Mouse (Mus musculus) neural tube, embryonic 15.5 days (tissue): ENCODE results near the gene Cdc34. TPM values are rescaled to one million over a fixed set of nuclear protein-coding genes. Genes with fewer than 3 reads are reported as not detected.
"Not testable (repeated sequence)": the region's sequence is repeated elsewhere in the genome, so short reads cannot be mapped to it uniquely, and the experiment has no call there.

Experiments used
- ATAC-seq: fragments of 200-750 bp; cut with Nextera tagmentation; 2 replicates; pipeline ENCODE4 v1.8.0; 2017; ENCODE audit warnings: mild to moderate bottlenecking, moderate TSS enrichment, moderate library complexity; ENCODE audit not compliant: low FRiP score
- H3K27ac ChIP-seq: fragments of 300-500 bp; sonication (generic); replicated peaks from 2 replicates; pipeline ENCODE4 v1.5.1; 2015; ENCODE audit warnings: mild to moderate bottlenecking, inconsistent platforms
- H3K27me3 ChIP-seq: fragments of 300-500 bp; sonication (generic); replicated peaks from 2 replicates; pipeline ENCODE4 v1.6.1; 2015; ENCODE audit warnings: inconsistent platforms
- H3K36me3 ChIP-seq: fragments of 300-500 bp; sonication (generic); 2 replicates; pipeline ENCODE4 v1.6.1; 2015; ENCODE audit warnings: inconsistent platforms
- H3K4me1 ChIP-seq: fragments of 300-500 bp; sonication (generic); 2 replicates; pipeline ENCODE4 v1.6.1; 2015; ENCODE audit warnings: inconsistent platforms
- H3K4me2 ChIP-seq: fragments of 300-500 bp; sonication (generic); 2 replicates; pipeline ENCODE4 v1.6.1; 2015; ENCODE audit warnings: inconsistent platforms, mild to moderate bottlenecking, moderate library complexity
- H3K4me3 ChIP-seq: fragments of 300-500 bp; sonication (generic); replicated peaks from 2 replicates; pipeline ENCODE4 v1.5.1; 2015; ENCODE audit warnings: mild to moderate bottlenecking, inconsistent platforms
- H3K9ac ChIP-seq: fragments of 300-500 bp; sonication (generic); replicated peaks from 2 replicates; pipeline ENCODE4 v1.6.1; 2015; ENCODE audit warnings: mild to moderate bottlenecking, inconsistent platforms
- H3K9me3 ChIP-seq: fragments of 300-500 bp; sonication (generic); replicated peaks from 2 replicates; pipeline ENCODE4 v1.6.1; 2016; ENCODE audit warnings: inconsistent platforms
- WGBS: fragments of 180-500 bp; shearing (Covaris S2); methylation state at CpG from one replicate; pipeline ENCODE4 v1.1.7; 2015; ENCODE audit warnings: mixed read lengths; 5-methylcytosine and 5-hydroxymethylcytosine counted together
- polyA plus RNA-seq: library from polyadenylated mRNA; unstranded; fragments of >200 nt; fragmentation: Nextera tagmentation; extraction: Ambion mirVana; gene quantifications from 2 replicates; pipeline ENCODE4 v1.2.1, GENCODE M21; 2015

Cdc34 gene
- polyA plus RNA-seq, 1 experiment from 2014 or later = 83.0 TPM

DNA sequence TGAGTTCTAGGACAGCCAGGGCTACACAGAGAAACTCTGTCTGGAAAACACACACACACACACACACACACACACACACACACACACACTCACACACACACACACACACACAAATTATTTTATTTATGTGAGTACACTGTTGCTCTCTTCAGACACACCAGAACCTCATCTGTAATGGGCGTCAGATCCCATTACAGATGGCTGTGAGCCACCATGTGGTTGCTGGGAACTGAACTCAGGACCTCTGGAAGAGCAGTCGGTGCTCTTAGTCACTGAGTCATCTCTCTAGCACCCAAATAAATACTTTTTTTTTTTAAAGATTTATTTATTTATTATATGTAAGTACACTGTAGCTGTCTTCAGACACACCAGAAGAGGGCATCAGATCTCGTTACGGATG lies 21.0 kb downstream of the Cdc34 start:
- not testable (repeated sequence) for H3K27ac ChIP-seq, H3K4me2 ChIP-seq, H3K4me3 ChIP-seq, H3K9ac ChIP-seq, H3K9me3 ChIP-seq, H3K36me3 ChIP-seq, ATAC-seq, H3K27me3 ChIP-seq
- WGBS = 86% methylated on average over 4 of the region's 4 CpGs
- H3K4me1 ChIP-seq = peaks cover 35% of the 10 kb centered on the region

DNA sequence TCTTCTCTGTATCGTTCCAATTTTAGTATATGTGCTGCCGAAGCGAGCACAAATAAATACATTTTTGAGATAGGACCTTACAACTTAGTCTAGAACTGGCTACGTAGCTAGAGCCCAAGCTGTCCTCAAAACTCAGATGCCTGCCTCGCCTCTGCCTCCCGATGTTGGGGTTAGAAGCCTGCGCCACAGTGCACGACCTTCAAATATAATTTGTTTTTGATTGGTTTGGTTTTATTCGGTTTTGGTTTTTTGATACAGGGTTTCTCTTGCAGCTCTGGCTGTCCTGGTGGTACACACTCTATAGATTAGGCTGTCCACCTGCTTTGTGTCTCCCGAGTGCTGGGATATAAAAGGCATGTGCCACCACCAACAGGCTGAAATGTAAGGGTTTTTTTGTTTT lies 21.5 kb downstream of the Cdc34 start:
- WGBS = 77% methylated on average over 10 of the region's 10 CpGs

DNA sequence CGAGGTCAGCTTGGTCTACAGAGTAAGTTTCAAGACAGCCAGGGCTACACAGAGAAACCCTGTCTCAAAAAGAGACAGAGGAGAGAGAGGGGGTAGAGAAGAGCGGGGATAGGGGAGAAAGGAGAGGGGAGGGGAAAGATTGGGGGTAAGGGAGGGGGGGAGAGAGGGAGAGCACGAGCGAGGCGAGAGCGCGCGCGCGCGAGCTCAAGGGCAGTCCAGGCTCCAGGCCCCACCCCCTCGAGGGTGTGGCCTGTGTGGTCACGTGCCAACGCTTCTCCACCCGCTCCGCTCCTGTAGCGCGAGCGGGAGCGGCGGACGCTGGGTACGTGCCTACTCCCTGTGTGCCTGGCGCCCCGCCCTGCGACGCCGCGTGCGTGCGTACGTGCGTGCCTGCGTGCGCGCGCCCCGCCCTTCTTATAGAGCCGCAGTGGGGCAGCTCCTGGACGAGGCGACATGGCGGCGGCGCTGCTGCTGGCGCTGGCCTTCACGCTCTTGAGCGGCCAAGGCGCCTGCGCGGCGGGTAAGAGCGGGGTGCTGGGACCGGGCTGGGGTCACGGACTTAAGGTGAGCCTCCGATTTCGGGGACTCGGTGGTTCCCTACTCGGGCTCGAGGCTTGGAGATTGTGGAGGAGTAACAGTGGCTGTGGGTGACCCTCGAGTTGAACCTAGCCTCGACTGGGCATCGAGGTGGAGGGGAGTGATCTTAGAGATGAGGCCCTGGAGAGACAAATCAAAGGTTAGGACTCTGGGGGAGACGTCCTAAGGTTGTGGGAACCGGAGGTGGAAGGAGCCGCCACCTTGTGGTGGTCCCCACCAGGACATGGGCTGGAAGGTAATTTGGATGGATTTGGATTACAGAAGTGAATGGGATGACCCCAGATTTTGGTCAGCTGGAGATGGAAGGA lies 22.3 kb downstream of the Cdc34 start, which contains the start of gene Bsg:
Gene Bsg (plus strand): TSS at position 427 of the 905 bp plus-strand sequence.
- ATAC-seq = peak; percentile 95
- Histone ChIP-seq H3K36me3 (peaks cover 6% of the 10 kb centered on the region; the same call in 1 of the 2 replicates), H3K27me3 (no peaks in the 10 kb centered on the region), H3K9ac (peak within 1 kb of the TSS; percentile 85), H3K27ac (peak within 1 kb of the TSS; percentile 90), H3K4me1 (peaks cover 48% of the 10 kb centered on the region), H3K9me3 (no peaks in the 10 kb centered on the region), H3K4me2 (peak within 1 kb of the TSS; percentile 85), H3K4me3 (peak within 1 kb of the TSS; percentile 72)
- under 1% methylated on average over 60 of the region's 65 CpGs for WGBS

More for the DNA sequence above, 21.5 kb downstream of the Cdc34 start:
- H3K9me3 ChIP-seq = no peaks in the 10 kb centered on the region
- H3K4me1 ChIP-seq = peaks cover 40% of the 10 kb centered on the region
- H3K9ac ChIP-seq = peak overlapping the region; percentile 85
- peak overlapping the region; percentile 77 for H3K27ac ChIP-seq
- peak overlapping the region; percentile 72 for H3K4me3 ChIP-seq
- no peak for ATAC-seq
- H3K36me3 ChIP-seq = no peaks in the 10 kb centered on the region
- no peaks in the 10 kb centered on the region for H3K27me3 ChIP-seq
- H3K4me2 ChIP-seq = peak overlapping the region; percentile 85

DNA sequence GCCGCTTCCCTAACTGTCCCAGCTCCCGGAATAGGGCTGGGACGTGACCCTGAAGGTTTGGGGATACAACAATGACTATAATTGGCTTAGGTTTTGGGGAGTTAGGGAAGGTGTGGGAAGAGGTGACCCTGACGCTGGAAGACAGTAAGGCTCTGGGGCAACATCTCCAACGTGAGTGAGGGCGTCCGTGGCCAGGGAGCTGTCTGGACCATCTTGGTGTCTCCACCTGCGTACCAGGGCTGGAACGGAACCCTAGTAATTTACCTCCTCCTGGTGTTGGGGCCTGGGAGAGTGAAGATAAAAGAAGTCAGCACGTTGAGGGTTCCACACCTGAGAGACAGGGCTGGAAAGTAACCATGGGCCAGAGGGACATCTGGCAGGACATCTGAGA lies 23.0 kb downstream of the Cdc34 start:
- WGBS = 7% methylated on average over 10 of the region's 10 CpGs
- Histone ChIP-seq H3K9ac (peak overlapping the region; percentile 85), H3K27ac (peak overlapping the region; percentile 90), H3K4me2 (peak overlapping the region; percentile 85), H3K4me1 (peaks cover 53% of the 10 kb centered on the region), H3K36me3 (peaks cover 12% of the 10 kb centered on the region), H3K27me3 (no peaks in the 10 kb centered on the region), H3K4me3 (peak overlapping the region; percentile 72), H3K9me3 (no peaks in the 10 kb centered on the region)
- ATAC-seq = no peak

DNA sequence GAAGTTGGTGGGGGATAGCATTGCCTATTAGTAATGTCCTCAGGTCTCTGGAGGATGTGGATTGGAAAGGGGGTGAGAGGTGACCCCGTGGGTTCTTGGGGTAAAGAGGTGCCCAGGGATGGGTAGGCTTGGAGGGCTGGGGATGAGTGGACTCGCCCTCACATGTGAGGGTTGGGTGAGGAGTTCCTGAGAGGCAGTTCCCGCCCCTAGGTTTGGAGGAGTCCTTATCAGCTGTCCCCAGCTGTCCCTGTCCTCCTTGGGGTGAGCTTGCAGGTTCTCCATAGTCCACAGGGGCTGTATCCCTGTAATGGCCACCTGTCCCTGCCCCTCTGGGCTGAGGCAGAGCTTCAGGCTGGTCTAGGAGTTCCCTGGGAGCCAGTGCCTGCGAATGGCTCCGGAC lies 24.0 kb downstream of the Cdc34 start:
- Histone ChIP-seq H3K9me3 (no peaks in the 10 kb centered on the region), H3K27me3 (no peaks in the 10 kb centered on the region), H3K9ac (peak overlapping the region; percentile 85), H3K4me1 (peaks cover 51% of the 10 kb centered on the region), H3K4me3 (peak overlapping the region; percentile 72), H3K36me3 (peaks cover 22% of the 10 kb centered on the region), H3K4me2 (peak overlapping the region; percentile 85), H3K27ac (no peak overlapping the region)
- ATAC-seq = no peak
- WGBS = 84% methylated on average over 5 of the region's 5 CpGs

DNA sequence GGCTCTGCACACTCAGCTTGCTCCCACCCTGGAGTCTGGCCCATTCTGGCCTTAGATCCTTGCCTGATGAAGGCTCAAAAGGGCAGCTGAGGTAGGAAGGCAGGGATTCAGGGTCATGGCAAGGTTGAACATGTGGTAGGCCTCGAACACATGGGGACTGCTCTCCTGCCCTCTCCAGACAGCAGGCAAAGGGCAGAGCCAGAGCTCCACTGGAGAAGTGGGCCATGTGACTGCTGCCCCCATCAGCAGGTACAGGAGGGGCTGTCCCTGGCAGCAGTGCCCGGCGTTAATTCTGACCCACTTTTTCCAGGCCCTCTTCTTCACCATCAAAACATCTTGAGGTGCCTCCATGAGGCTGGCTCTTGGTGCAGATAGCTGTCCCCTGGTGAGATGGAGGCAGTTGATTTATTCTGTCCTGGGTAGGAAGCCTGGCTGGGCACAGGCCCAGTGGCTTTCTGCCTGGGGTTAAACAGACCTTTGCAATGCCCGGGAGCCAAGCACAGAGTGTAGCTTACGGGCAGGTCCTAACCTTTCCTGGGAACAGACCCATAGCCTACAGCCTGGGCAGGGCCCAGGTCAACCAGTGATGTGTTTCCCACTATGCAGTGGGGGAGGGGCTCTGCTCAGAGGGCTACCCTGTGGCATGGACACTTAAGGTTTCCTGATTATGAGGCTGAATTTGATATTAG lies 24.6 kb downstream of the Cdc34 start:
- Histone ChIP-seq H3K4me3 (peak overlapping the region; percentile 72), H3K9ac (peak overlapping the region; percentile 85), H3K27me3 (no peaks in the 10 kb centered on the region), H3K36me3 (peaks cover 28% of the 10 kb centered on the region), H3K27ac (0 out of 2 replicates have a peak overlapping the region, but pooled peaks have one; percentile 41), H3K9me3 (no peaks in the 10 kb centered on the region), H3K4me2 (peak overlapping the region; percentile 85), H3K4me1 (peaks cover 51% of the 10 kb centered on the region)
- 89% methylated on average over 5 of the region's 5 CpGs for WGBS
- no peak for ATAC-seq

DNA sequence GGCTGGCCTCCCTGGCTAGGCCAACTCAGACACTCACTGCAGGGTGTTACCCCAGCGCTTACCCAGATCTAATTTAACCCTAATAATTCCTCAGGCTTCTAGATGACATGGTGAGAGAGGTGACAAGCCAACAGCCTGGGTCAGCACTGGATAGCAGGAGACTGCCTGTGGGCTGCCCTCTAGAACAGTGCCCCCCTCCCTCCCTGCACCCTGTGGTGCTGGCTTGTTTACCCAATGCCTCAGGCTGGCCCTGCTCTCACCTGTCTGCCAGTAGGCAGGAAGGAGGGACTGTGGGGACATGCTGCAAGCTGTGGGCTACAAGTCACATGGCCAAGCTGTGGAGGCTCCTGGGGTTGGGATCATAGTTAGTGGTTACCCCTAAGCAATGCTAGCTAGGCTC lies 25.2 kb downstream of the Cdc34 start:
- Histone ChIP-seq H3K27me3 (no peaks in the 10 kb centered on the region), H3K9ac (0 out of 2 replicates have a peak overlapping the region, but pooled peaks have one; percentile 10), H3K36me3 (peaks cover 34% of the 10 kb centered on the region), H3K9me3 (no peaks in the 10 kb centered on the region), H3K4me1 (peaks cover 51% of the 10 kb centered on the region), H3K4me2 (peak overlapping the region; percentile 85), H3K27ac (no peak overlapping the region), H3K4me3 (no peak overlapping the region)
- WGBS = 88% methylated on average over 1 of the region's 1 CpGs
- no peak for ATAC-seq

DNA sequence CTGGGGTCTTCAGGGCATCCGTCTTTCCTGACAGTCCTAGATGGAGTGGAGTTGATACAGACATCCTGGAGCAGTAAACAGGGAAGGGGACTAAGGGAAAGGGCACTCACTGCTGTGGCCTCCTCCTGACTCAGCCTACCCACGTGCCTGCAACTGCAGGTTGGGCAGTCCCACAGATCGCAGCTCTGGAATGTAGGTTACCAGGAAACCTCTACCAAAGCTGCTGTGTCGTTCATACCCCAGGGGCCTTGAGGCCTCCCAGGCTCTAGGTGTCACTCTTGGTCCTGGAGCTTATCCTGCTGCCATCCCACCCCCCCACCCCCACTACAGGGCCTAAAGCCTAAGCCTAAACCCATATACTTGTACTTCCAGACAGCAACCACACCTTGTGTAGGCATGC lies 25.8 kb downstream of the Cdc34 start:
- Histone ChIP-seq H3K27ac (no peak overlapping the region), H3K27me3 (no peaks in the 10 kb centered on the region), H3K9ac (no peak overlapping the region), H3K4me1 (peaks cover 51% of the 10 kb centered on the region), H3K4me3 (no peak overlapping the region), H3K4me2 (peak overlapping the region; percentile 85; the same call in 1 of the 2 replicates), H3K36me3 (peaks cover 34% of the 10 kb centered on the region), H3K9me3 (no peaks in the 10 kb centered on the region)
- ATAC-seq = no peak
- 75% methylated on average over 4 of the region's 4 CpGs for WGBS

DNA sequence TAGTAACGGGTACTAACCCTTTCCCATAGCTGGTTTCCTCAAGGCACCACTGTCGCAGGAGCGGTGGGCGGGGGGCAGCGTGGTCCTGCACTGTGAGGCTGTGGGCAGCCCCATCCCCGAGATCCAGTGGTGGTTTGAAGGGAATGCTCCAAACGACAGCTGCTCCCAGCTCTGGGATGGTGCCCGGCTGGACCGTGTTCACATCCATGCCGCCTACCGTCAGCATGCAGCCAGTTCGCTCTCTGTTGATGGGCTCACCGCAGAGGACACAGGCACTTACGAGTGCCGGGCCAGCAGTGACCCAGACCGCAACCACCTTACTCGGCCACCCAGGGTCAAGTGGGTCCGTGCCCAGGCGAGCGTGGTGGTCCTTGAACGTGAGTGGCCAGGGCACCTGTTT lies 26.7 kb downstream of the Cdc34 start:
- peaks cover 37% of the 10 kb centered on the region for H3K36me3 ChIP-seq
- no peaks in the 10 kb centered on the region for H3K27me3 ChIP-seq
- WGBS = 93% methylated on average over 21 of the region's 21 CpGs
- H3K9ac ChIP-seq = no peak overlapping the region
- no peak for ATAC-seq
- H3K4me3 ChIP-seq = no peak overlapping the region
- H3K4me2 ChIP-seq = no peak overlapping the region
- H3K4me1 ChIP-seq = peaks cover 51% of the 10 kb centered on the region
- no peaks in the 10 kb centered on the region for H3K9me3 ChIP-seq
- no peak overlapping the region for H3K27ac ChIP-seq

DNA sequence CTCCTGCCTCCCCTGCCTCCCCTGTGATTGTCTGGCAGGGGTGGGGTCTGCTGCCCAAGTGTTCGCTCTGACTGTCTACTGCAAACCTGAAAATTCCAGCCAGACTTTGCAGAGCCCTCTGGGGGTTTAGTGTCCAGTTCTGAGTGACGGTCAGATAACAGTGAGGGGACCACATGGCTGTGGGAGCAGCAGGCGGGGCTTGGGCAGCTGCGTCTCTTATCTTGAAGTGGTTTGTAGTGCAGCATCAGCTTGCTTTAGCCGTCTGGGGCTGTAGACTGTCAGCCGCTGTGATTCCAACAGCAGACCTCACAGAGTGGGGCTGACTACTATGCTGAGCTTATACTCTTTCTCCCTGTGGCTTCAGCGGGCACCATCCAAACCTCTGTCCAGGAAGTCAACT lies 27.3 kb downstream of the Cdc34 start:
- H3K4me2 ChIP-seq = no peak overlapping the region
- WGBS = 88% methylated on average over 7 of the region's 7 CpGs
- ATAC-seq = no peak

DNA sequence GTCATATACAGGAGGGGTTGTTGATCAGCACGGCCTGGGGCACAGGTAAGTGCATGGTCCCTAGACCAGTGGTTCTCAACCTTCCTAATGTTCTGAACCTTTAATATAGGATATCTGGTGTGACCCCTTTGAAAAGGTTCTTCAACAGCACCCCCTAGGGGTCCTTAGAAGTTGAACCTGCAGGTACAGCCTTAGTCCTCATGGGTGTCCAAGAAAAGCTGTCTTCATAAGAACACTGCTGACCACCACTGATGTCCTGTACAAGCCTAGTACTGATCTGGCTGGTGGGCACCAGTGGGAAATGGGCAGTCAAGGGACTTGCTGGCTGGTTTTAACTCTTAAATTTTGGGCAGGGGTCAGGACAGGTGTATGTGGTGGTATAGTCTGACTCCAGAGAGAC lies 30.0 kb downstream of the Cdc34 start:
- Histone ChIP-seq H3K36me3 (peaks cover 37% of the 10 kb centered on the region), H3K27me3 (peaks cover 18% of the 10 kb centered on the region), H3K9me3 (no peaks in the 10 kb centered on the region), H3K9ac (no peak overlapping the region), H3K4me3 (no peak overlapping the region), H3K27ac (no peak overlapping the region), H3K4me2 (no peak overlapping the region), H3K4me1 (peaks cover 40% of the 10 kb centered on the region)
- WGBS = 93% methylated on average over 1 of the region's 1 CpGs
- no peak for ATAC-seq

More for the DNA sequence above, 27.3 kb downstream of the Cdc34 start:
- Histone ChIP-seq H3K27me3 (no peaks in the 10 kb centered on the region), H3K27ac (no peak overlapping the region), H3K36me3 (peaks cover 37% of the 10 kb centered on the region), H3K4me3 (no peak overlapping the region), H3K9me3 (no peaks in the 10 kb centered on the region), H3K9ac (no peak overlapping the region), H3K4me1 (peaks cover 51% of the 10 kb centered on the region)
